Mouse (Mus musculus): ENCODE data around the gene Twnk. TPM values are rescaled to one million over a fixed set of nuclear protein-coding genes. Genes with fewer than 3 reads are reported as not detected.

The Twnk gene
- total and polyA plus RNA-seq, 3 experiments = 12.4 to 30.1 (median 18.9) TPM

GRCm38 (mm10) chr19:45021362-45021761 is 15.9 kb downstream of the Twnk start:
- Histone ChIP-seq H3K9ac (ENCODE audit: insufficient read depth, low read depth) (no peak overlapping the region), H3K27ac (ENCODE audit: insufficient read depth, low read depth) (no peak overlapping the region), H3K79me2 (replicated peaks; ENCODE audit: control insufficient read depth, extremely low read depth, insufficient read depth, poor library complexity, severe bottlenecking) (peaks cover 5% of the 10 kb centered on the region; the same call in 1 of the 2 replicates), H3K36me3 (replicated peaks in 1 of 2; ENCODE audit: control insufficient read depth in 1 of 2, insufficient read depth in 1 of 2, low read length in 1 of 2) (peaks cover 0 to 21% of the 10 kb centered on the region in 2 experiments), H3K9me3 (replicated peaks; ENCODE audit: low read length) (no peaks in the 10 kb centered on the region), H3K4me2 (ENCODE audit: insufficient read depth, low read depth, poor library complexity, severe bottlenecking) (no peak overlapping the region), H3K4me3 (replicated peaks in 1 of 3; ENCODE audit: low read depth in 2 of 3, low read length in 2 of 3, poor library complexity in 1 of 3) (no peak overlapping the region), H3K4me1 (ENCODE audit: control insufficient read depth in 1 of 2, insufficient read depth in 2 of 2) (peaks cover 8 to 9% of the 10 kb centered on the region in 2 experiments; a peak in 3 of 4 replicates), H3K27me3 (replicated peaks) (peaks cover 54% of the 10 kb centered on the region)
- DNase-seq (ENCODE audit: extremely low read depth) = no peak
- TF ChIP-seq MAZ (IDR thresholded peaks at IDR 0.05; ENCODE audit: low read depth, low read length) (no peak), RAD21 (IDR thresholded peaks at IDR 0.05; ENCODE audit: low read depth, low read length) (no peak), USF1 (IDR thresholded peaks at IDR 0.05; ENCODE audit: low read depth, low read length) (no peak), SMC3 (IDR thresholded peaks at IDR 0.05; ENCODE audit: low read depth, low read length) (no peak), USF2 (conservative IDR thresholded peaks at IDR 0.05; ENCODE audit: low read depth, low read length) (no peak), MEF2A (IDR thresholded peaks at IDR 0.05; ENCODE audit: borderline replicate concordance, low read depth, low read length) (no peak), ZMIZ1 (IDR thresholded peaks at IDR 0.05; ENCODE audit: low read depth, low read length) (no peak), CHD2 (IDR thresholded peaks at IDR 0.05; ENCODE audit: low read length) (no peak), MAX (IDR thresholded peaks at IDR 0.05; ENCODE audit: low read length) (no peak), HCFC1 (IDR thresholded peaks at IDR 0.05; ENCODE audit: low read depth, low read length) (no peak), ZC3H11A (IDR thresholded peaks at IDR 0.05; ENCODE audit: low read depth, low read length) (no peak), GABPA (IDR thresholded peaks at IDR 0.05; ENCODE audit: insufficient replicate concordance, low read depth, low read length) (no peak), ETS1 (conservative IDR thresholded peaks at IDR 0.05; ENCODE audit: low read depth, low read length) (no peak), ELF1 (IDR thresholded peaks at IDR 0.05; ENCODE audit: low read depth, low read length) (no peak), MYC (IDR thresholded peaks at IDR 0.05; ENCODE audit: low read depth, low read length) (no peak), IRF4 (IDR thresholded peaks at IDR 0.05; ENCODE audit: low read depth, low read length) (no peak), PAX5 (IDR thresholded peaks at IDR 0.05; ENCODE audit: low read length) (no peak), CTCF (conservative IDR thresholded peaks at IDR 0.05 in 1 of 2, IDR thresholded peaks at IDR 0.05 in 1 of 2; ENCODE audit: low read depth in 2 of 2, low read length in 2 of 2) (no peak), ZKSCAN1 (IDR thresholded peaks at IDR 0.05; ENCODE audit: borderline replicate concordance, low read depth, low read length) (no peak), MAFK (IDR thresholded peaks at IDR 0.05; ENCODE audit: insufficient replicate concordance, low read length) (no peak)
- in situ Hi-C loops (cut with MboI; ENCODE audit: low pct_ligation_motif_present, low pct_unique_long_range_greater_than_20kb, low sequenced_read_pairs) (no loop called here), dilution Hi-C loops (cut with MboI; ENCODE audit: extremely low pct_ligation_motif_present, extremely low pct_unique_long_range_greater_than_20kb, low sequenced_read_pairs) (no loop called here)

- TF ChIP-seq NRF1 (IDR thresholded peaks at IDR 0.05; ENCODE audit: low read depth, low read length) = no peak
- TF ChIP-seq CTCF (conservative IDR thresholded peaks at IDR 0.05 in 1 of 2, IDR thresholded peaks at IDR 0.05 in 1 of 2; ENCODE audit: low read depth in 2 of 2, low read length in 2 of 2) = no peak
- TF ChIP-seq CHD2 (IDR thresholded peaks at IDR 0.05; ENCODE audit: low read length) = no peak
- no peak for TF ChIP-seq BHLHE40 (IDR thresholded peaks at IDR 0.05; ENCODE audit: low read depth, low read length)
- TF ChIP-seq MYC (IDR thresholded peaks at IDR 0.05; ENCODE audit: low read depth, low read length) = no peak
- no peak for TF ChIP-seq PAX5 (IDR thresholded peaks at IDR 0.05; ENCODE audit: low read length)
- no peak for TF ChIP-seq ZKSCAN1 (IDR thresholded peaks at IDR 0.05; ENCODE audit: borderline replicate concordance, low read depth, low read length)
- no peak for TF ChIP-seq TBP (conservative IDR thresholded peaks at IDR 0.05; ENCODE audit: low read depth, low read length)
- no peak for TF ChIP-seq SIN3A (IDR thresholded peaks at IDR 0.05; ENCODE audit: low read length)
- no peak for TF ChIP-seq TCF12 (IDR thresholded peaks at IDR 0.05; ENCODE audit: low read depth, low read length)
- TF ChIP-seq HCFC1 (IDR thresholded peaks at IDR 0.05; ENCODE audit: low read depth, low read length) = no peak
- TF ChIP-seq ETS1 (conservative IDR thresholded peaks at IDR 0.05; ENCODE audit: low read depth, low read length) = no peak
- no peak for TF ChIP-seq ZC3H11A (IDR thresholded peaks at IDR 0.05; ENCODE audit: low read depth, low read length)
- TF ChIP-seq KAT2A (IDR thresholded peaks at IDR 0.05; ENCODE audit: insufficient replicate concordance, low read length) = no peak
- no peak for TF ChIP-seq MAFK (IDR thresholded peaks at IDR 0.05; ENCODE audit: insufficient replicate concordance, low read length)
- no peak for TF ChIP-seq MAZ (IDR thresholded peaks at IDR 0.05; ENCODE audit: low read depth, low read length)
- in situ Hi-C loops (cut with MboI; ENCODE audit: low pct_ligation_motif_present, low pct_unique_long_range_greater_than_20kb, low sequenced_read_pairs) (no loop called here), dilution Hi-C loops (cut with MboI; ENCODE audit: extremely low pct_ligation_motif_present, extremely low pct_unique_long_range_greater_than_20kb, low sequenced_read_pairs) (no loop called here)
- H3K4me1 ChIP-seq (ENCODE audit: control insufficient read depth in 1 of 2, insufficient read depth in 2 of 2) = peaks cover under 1 to 10% of the 10 kb centered on the region in 2 experiments; a peak in 3 of 4 replicates
- H3K4me3 ChIP-seq (replicated peaks in 1 of 3; ENCODE audit: low read depth in 2 of 3, low read length in 2 of 3, poor library complexity in 1 of 3) = no peak overlapping the region
- H3K36me3 ChIP-seq (replicated peaks in 1 of 2; ENCODE audit: control insufficient read depth in 1 of 2, insufficient read depth in 1 of 2, low read length in 1 of 2) = peaks cover 0 to 28% of the 10 kb centered on the region in 2 experiments
- no peak overlapping the region for H3K27ac ChIP-seq (ENCODE audit: insufficient read depth, low read depth)
- no peak for DNase-seq (ENCODE audit: extremely low read depth)
- peaks cover 58% of the 10 kb centered on the region for H3K27me3 ChIP-seq (replicated peaks)
- H3K79me2 ChIP-seq (replicated peaks; ENCODE audit: control insufficient read depth, extremely low read depth, insufficient read depth, poor library complexity, severe bottlenecking) = peaks cover 3% of the 10 kb centered on the region; the same call in 1 of the 2 replicates
- no peak overlapping the region for H3K4me2 ChIP-seq (ENCODE audit: insufficient read depth, low read depth, poor library complexity, severe bottlenecking)
- H3K9ac ChIP-seq (ENCODE audit: insufficient read depth, low read depth) = no peak overlapping the region
- no peaks in the 10 kb centered on the region for H3K9me3 ChIP-seq (replicated peaks; ENCODE audit: low read length)
Measured at GRCm38 (mm10) chr19:45023993-45024392, 18.5 kb downstream of the Twnk start.
